Mouse (Mus musculus) kidney, adult 8-10 months (tissue): ENCODE results near the gene Morf4l1.
"Not testable (repeated sequence)": the region's sequence is repeated elsewhere in the genome, so short reads cannot be mapped to it uniquely, and the experiment has no call there.

Experiments
- DNase-seq, 2 experiments: peaks; one replicate each; pipeline ENCODE4 v3.0.0; 2022

The Morf4l1 gene

GRCm38 (mm10) chr9:90113651-90114566 lies 665 bp downstream of the Morf4l1 start:
- peak; percentile 92 to 93 for DNase-seq

GRCm38 (mm10) chr9:90113151-90113550 lies 1.4 kb downstream of the Morf4l1 start:
- no peak for DNase-seq

GRCm38 (mm10) chr9:90109386-90109785 lies 5.2 kb downstream of the Morf4l1 start:
- DNase-seq = no peak

- DNase-seq = no peak
Measured at GRCm38 (mm10) chr9:90108272-90108671, 6.3 kb downstream of the Morf4l1 start.

GRCm38 (mm10) chr9:90106915-90107314 lies 7.7 kb downstream of the Morf4l1 start:
- no peak for DNase-seq

GRCm38 (mm10) chr9:90105462-90105861 lies 9.1 kb downstream of the Morf4l1 start:
- no peak for DNase-seq

GRCm38 (mm10) chr9:90100760-90101159 lies 13.8 kb downstream of the Morf4l1 start:
- no peak for DNase-seq

GRCm38 (mm10) chr9:90098934-90099333 lies 15.6 kb downstream of the Morf4l1 start:
- no peak for DNase-seq

- DNase-seq = no peak
Measured at GRCm38 (mm10) chr9:90089339-90090104, 25.1 kb downstream of the Morf4l1 start.

GRCm38 (mm10) chr9:90087906-90088485 lies 26.6 kb downstream of the Morf4l1 start:
- DNase-seq = no peak

- DNase-seq = no peak
Measured at GRCm38 (mm10) chr9:90084766-90085468, 29.7 kb downstream of the Morf4l1 start.

GRCm38 (mm10) chr9:90084152-90084551 lies 30.4 kb downstream of the Morf4l1 start:
- no peak for DNase-seq

GRCm38 (mm10) chr9:90082992-90083391 lies 31.6 kb downstream of the Morf4l1 start:
- no peak for DNase-seq

GRCm38 (mm10) chr9:90081961-90082360 lies 32.6 kb downstream of the Morf4l1 start:
- not testable (repeated sequence) for DNase-seq

- peak; percentile 36 to 83 for DNase-seq
Measured at GRCm38 (mm10) chr9:90076849-90077461, 37.6 kb downstream of the Morf4l1 start.

- DNase-seq = no peak
Measured at GRCm38 (mm10) chr9:90076131-90076530, 38.4 kb downstream of the Morf4l1 start.

GRCm38 (mm10) chr9:90075336-90075735 lies 39.2 kb downstream of the Morf4l1 start:
- no peak for DNase-seq

GRCm38 (mm10) chr9:90070174-90070573 lies 44.4 kb downstream of the Morf4l1 start:
- no peak for DNase-seq

- peak; percentile 16 to 38 for DNase-seq
Measured at GRCm38 (mm10) chr9:90069485-90069884, 45.1 kb downstream of the Morf4l1 start.

- DNase-seq = no peak
Measured at GRCm38 (mm10) chr9:90068786-90069185, 45.8 kb downstream of the Morf4l1 start.

- no peak for DNase-seq
Measured at GRCm38 (mm10) chr9:90067341-90067740, 47.2 kb downstream of the Morf4l1 start.

- not testable (repeated sequence) for DNase-seq
Measured at GRCm38 (mm10) chr9:90060932-90061331, 53.6 kb downstream of the Morf4l1 start.
